Mouse (Mus musculus) lung, postnatal 4 days (tissue): ENCODE measurements around the gene Ankmy1.

Experiments used
- DNase-seq, 2 experiments: peaks; one replicate each; pipeline ENCODE4 v3.0.0; 2021

Ankmy1 gene

DNA sequence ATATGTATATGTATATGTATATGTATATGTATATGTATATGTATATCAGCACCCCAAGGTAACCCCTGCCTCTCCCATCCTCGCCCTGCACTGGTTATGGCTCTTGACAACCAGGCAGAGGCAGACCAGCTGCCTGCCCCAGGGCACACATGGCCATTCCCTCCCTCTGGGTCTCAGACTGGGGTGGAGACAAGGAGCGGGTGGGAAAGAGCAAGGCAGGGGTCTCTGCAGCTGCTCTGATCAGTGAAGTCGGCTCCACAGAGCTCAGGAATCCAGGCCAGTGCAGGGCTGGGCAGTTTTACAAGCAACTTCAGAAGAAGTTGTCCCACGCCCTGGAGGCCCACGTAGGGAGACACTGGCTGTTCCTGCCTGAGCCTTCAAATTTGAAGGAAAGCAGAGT lies 88.4 kb downstream of the Ankmy1 start:
- DNase-seq, result no peak
